Mouse (Mus musculus) gastrocnemius, postnatal 10 days (tissue): ENCODE data around the gene Tyr. TPM values are rescaled to one million over a fixed set of nuclear protein-coding genes. Genes with fewer than 3 reads are reported as not detected.
"Not testable (repeated sequence)": the region's sequence is repeated elsewhere in the genome, so short reads cannot be mapped to it uniquely, and the experiment has no call there.

ENCODE experiments used
- DNase-seq: peaks from one replicate; pipeline ENCODE4 v3.0.0; 2021; ENCODE audit warnings: mixed read lengths
- long read RNA-seq, 2 experiments: library from polyadenylated mRNA; stranded (forward); transcript quantifications; one replicate each; pipeline ENCODE4 v2.0.0; 2021
- total RNA-seq, 2 experiments: library from RNA; stranded (reverse); gene quantifications; 2 replicates each; pipeline ENCODE4 v1.2.3; 2021

The Tyr gene
- total RNA-seq = under 1 TPM; 0.11 to 0.21 TPM
- long read RNA-seq, experiment 1 = 0 reads
- long read RNA-seq, experiment 2 = 0 reads

DNA sequence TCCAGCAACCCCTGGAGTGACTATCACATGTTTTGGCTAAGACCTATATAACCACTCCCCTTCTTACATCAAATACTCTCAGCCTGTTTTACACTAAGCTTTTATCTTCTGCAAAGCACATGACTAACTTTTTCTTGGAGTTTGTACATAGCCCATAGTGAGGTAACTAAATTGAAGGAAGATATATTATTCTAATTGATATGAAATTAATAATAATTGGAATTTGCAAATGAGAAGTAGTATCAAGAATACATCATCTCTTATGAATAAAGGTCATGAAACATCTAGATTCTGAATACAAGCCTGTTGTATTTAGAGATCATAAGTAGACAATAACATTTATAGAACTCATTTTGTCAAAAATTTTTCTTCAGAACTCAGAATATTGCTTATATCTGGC lies at the start of gene Tyr:
TSS of gene Tyr (minus strand) at position 101 of the 400 bp plus-strand sequence.
- no peak for DNase-seq

DNA sequence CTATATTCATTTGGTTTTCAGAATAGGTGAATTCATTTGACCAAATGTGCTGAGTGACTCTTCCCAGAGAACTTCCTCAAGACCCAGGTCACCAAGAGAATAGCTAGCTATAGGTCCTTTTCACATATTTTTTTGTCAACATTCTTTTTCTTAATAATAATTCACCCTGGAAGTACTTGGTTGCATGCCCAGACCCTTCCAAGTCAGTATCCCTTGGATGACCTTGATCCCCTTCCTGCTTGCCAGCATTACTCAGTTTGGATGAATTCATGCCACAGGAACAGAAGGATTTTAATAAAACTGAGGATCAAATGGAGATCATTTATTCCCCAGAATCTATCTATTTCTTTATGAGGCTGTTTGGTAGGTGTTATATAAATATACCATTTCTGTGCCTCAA lies 45.7 kb upstream of the Tyr start:
- DNase-seq = no peak

DNA sequence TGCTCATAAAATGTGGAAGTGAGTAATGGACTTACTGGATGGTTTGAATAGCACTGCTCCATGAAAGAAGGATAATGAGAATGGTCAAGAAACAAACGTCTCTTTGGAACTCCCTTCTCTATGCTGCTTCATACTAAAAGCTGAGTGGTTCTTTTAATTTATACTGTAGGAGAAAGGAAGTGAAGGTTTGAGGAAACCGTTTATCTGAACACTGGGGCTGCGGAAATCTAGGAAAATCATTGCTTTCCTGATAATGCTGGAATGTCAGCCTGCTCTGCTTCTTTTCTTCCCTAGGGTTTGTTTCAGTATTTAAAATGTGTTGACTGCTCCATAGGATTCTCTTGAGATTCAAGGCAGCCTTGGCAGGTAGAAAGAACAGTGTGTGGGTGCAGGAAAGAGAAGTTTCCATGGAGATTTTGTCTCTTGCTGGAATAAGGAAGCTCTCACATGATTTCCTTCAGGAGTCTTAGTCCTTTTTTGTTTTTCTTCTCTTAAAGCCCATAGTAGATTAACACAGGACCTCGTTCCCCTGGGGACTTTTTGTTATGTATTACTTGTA lies 891 bp upstream of the Tyr start:
- DNase-seq = no peak

DNA sequence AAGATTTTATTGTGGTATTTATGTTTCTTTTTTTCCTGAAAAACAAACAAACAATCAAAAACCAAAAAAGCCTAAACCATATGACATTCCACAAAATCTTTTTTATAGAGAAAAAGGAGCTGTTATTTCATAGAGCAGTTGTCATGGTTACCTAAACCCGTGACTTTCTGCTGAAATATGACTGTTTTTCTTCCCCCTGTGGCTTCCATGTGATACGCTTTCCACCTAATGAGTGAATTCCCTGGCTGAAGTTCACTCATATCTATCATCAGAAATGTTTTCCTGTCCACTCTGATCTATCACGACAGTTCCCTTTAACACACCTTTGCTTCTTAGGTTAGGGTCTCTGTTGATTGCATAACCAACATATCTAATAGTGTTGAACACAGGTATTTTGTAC lies 5.3 kb downstream of the Tyr start:
- no peak for DNase-seq

DNA sequence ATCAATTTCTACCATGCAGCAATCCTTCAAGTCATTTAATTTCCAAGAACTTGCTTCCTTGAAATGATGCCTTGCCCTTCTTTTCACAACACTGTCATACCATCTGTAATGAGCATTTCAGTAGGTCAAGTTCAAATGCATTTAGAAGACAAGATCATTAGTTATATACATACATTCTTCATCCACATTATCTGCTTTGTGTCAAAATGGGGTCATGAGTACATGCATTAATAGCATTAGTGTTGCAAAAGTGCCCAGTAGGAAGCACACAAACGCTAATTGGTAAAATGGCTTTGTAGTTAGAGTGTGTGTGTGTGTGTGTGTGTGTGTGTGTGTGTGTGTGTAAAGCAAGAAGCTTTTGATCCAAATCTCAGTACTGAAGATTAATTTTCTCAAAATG lies 80.0 kb downstream of the Tyr start:
- DNase-seq = no peak

DNA sequence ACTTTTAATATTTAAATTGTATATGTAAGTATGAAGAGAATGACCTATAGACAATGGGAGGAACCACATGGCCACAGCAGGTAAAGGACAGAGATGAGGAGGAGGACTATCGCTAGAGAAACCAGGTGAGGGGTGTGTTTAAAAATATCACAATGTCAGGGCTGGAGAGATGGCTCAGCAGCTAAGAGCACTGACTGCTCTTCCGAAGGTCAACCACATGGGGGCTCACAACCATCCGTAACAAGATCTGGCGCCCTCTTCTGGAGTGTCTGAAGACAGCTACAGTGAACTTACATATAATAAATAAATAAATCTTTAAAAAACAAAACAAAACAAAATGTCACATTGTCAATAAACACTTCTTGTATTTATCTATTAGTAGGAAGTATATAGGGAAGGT lies 81.9 kb downstream of the Tyr start:
- DNase-seq = not testable (repeated sequence)

DNA sequence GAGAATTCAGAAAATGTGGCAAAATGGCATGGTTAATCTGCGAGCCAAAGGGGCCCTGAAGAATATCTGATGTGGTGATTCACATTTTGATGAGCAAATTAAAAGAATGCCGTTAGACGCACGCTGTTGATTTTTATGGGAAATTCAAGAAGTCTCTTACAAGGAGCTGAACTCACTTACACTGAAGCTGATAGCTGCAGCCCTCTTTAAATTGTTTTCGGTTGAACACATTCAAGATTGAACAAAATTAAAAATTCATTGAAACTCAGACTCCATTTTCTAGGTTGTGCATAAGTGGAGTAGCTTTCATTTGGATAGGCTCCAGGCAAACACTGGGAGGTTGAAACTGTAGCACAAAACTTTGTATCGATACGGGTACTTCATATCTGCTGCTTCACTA lies 96.3 kb downstream of the Tyr start:
- no peak for DNase-seq

DNA sequence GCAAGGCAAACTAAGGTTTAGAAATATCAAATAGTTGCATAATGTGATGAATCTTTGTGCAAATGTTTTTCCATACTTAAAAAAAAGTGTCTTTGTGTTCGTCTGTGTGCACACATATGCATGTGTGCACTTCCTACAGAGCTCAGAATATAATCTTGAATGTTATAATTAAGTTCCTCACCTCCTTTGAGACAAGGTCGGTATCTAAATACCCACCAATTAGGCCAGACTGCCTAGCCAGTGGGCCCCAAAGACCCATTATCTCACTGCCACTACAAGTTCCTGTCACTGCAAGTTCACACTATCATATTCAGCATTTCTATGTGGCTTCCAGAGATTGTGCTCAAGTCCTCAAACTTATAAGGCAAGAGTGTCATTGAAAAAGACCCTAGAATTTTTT lies 118.4 kb downstream of the Tyr start:
- no peak for DNase-seq

Other genes with a start within 250 kb of the Tyr start
- 1 to 10 TPM; 2.6 to 3.8 TPM for gene Nox4, start 247.4 kb downstream of the Tyr start, total RNA-seq
- under 1 TPM; 0.18 to 0.21 TPM for gene Grm5, start 90.7 kb upstream of the Tyr start, total RNA-seq